Mouse (Mus musculus) limb, embryonic 14.5 days (tissue): ENCODE results near the gene Dcun1d3. TPM values are rescaled to one million over a fixed set of nuclear protein-coding genes. Genes with fewer than 3 reads are reported as not detected.

Experiments used
- ATAC-seq: fragments of 200-750 bp; cut with Nextera tagmentation; 2 replicates; pipeline ENCODE4 v1.8.0; 2017; ENCODE audit warnings: low read depth, moderate number of reproducible peaks, moderate TSS enrichment; ENCODE audit not compliant: low FRiP score
- DNase-seq: peaks from one replicate; pipeline ENCODE4 v3.0.0-alpha.2; 2015; ENCODE audit warnings: low spot score
- H3K27ac ChIP-seq: fragments of 300-500 bp; sonication (generic); replicated peaks from 2 replicates; pipeline ENCODE4 v1.5.1; 2014; ENCODE audit warnings: low read depth, mild to moderate bottlenecking, low read length, moderate library complexity, mixed read lengths
- H3K27me3 ChIP-seq: fragments of 300-500 bp; sonication (generic); 2 replicates; pipeline ENCODE4 v1.6.1; 2014; ENCODE audit warnings: low read length, mixed read lengths; ENCODE audit not compliant: control insufficient read depth, insufficient read depth
- H3K36me3 ChIP-seq: fragments of 300-500 bp; sonication (generic); 2 replicates; pipeline ENCODE4 v1.6.1; 2014; ENCODE audit warnings: mild to moderate bottlenecking, low read length, moderate library complexity, mixed read lengths; ENCODE audit not compliant: control insufficient read depth, insufficient read depth
- H3K4me1 ChIP-seq: fragments of 300-500 bp; sonication (generic); 2 replicates; pipeline ENCODE4 v1.6.1; 2014; ENCODE audit warnings: antibody characterized with exemption, low read length, mixed read lengths; ENCODE audit not compliant: control insufficient read depth, insufficient read depth
- H3K4me2 ChIP-seq: fragments of 300-500 bp; sonication (generic); replicated peaks from 2 replicates; pipeline ENCODE4 v1.6.1; 2014; ENCODE audit warnings: low read depth, mild to moderate bottlenecking, low read length, moderate library complexity; ENCODE audit not compliant: severe bottlenecking
- H3K4me3 ChIP-seq: fragments of 300-500 bp; sonication (generic); replicated peaks from 2 replicates; pipeline ENCODE4 v1.5.1; 2014; ENCODE audit warnings: low read length
- H3K9ac ChIP-seq: fragments of 300-500 bp; sonication (generic); 2 replicates; pipeline ENCODE4 v1.6.1; 2014; ENCODE audit warnings: mild to moderate bottlenecking, low read depth, low read length, moderate library complexity; ENCODE audit not compliant: severe bottlenecking
- H3K9me3 ChIP-seq: fragments of 300-500 bp; sonication (generic); 2 replicates; pipeline ENCODE4 v1.6.1; 2016; ENCODE audit warnings: low read length; ENCODE audit not compliant: control insufficient read depth
- POLR2A ChIP-seq: fragments of 200-500 bp; IDR thresholded peaks from 2 replicates; pipeline ENCODE4 v1.8.0; 2012; ENCODE audit warnings: inconsistent platforms, mild to moderate bottlenecking, moderate library complexity, borderline replicate concordance; ENCODE audit not compliant: insufficient read depth, insufficient read length; ENCODE audit errors: extremely low read depth
- WGBS: fragments of 180-500 bp; shearing (Covaris S2); extraction: QIAGEN DNeasy Blood & Tissue Kit; methylation state at CpG from one replicate; pipeline ENCODE4 v1.1.7; 2014; 5-methylcytosine and 5-hydroxymethylcytosine counted together
- polyA plus RNA-seq, 2 experiments: library from polyadenylated mRNA; depleted of rRNA in 1 of 2; stranded (reverse) in 1 of 2; unstranded in 1 of 2; fragments of >200 nt; fragmentation: Nextera tagmentation in 1 of 2; extraction: Ambion mirVana in 1 of 2; gene quantifications; 2 replicates each; pipeline versions ENCODE4 v1.2.1 to v1.2.3; 2012 to 2014

Gene Dcun1d3
- polyA plus RNA-seq, 2 experiments, result 6.6 to 7.5 TPM

DNA sequence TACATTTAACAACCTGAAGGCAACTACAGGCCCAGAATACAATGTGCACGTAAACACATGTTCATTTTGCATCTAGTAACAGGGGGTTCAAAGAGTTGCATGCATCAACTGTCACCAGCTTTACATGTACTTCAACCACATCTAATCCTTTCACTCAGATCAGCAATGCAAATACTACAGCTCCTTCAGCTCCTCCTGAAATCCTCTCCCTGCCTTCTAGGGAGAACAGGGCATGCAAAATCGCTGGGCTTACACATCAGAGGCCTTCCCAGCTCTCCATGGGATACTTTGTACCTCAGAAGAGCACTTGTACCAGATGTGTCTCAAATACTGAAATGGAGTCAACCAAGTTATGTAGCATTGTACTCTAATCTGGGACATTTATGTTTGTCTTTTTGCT is 23.0 kb downstream of the Dcun1d3 start:
- Histone ChIP-seq H3K9ac (no peak overlapping the region), H3K4me1 (no peaks in the 10 kb centered on the region), H3K4me2 (no peak overlapping the region), H3K36me3 (peaks cover 1% of the 10 kb centered on the region; the same call in 1 of the 2 replicates), H3K27ac (no peak overlapping the region), H3K4me3 (no peak overlapping the region), H3K27me3 (no peaks in the 10 kb centered on the region), H3K9me3 (no peaks in the 10 kb centered on the region)
- no peak for TF ChIP-seq POLR2A
- ATAC-seq (no peak), DNase-seq (no peak)
- WGBS, result 70% methylated on average over 2 of the region's 2 CpGs

DNA sequence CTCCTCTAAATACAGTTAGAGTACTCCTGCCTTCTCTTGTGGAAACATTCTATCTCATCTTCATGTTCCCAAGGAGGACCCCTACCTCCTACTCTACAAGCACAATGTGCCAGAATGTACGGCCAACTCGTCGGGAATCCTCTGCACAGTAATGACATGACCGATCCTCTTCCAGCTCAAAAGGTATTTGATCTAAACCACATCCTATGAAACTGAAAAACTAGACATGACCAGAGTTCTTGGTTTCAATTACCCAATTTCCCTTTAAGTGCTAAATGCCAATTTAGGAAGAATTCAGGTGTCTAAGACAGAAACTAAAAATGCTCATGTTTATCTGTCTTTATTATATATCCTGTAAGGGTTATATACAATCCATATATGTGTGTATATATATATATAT is 23.9 kb downstream of the Dcun1d3 start:
- DNase-seq, result no peak
- H3K9me3 ChIP-seq, result no peaks in the 10 kb centered on the region
- 90% methylated on average over 4 of the region's 4 CpGs for WGBS

DNA sequence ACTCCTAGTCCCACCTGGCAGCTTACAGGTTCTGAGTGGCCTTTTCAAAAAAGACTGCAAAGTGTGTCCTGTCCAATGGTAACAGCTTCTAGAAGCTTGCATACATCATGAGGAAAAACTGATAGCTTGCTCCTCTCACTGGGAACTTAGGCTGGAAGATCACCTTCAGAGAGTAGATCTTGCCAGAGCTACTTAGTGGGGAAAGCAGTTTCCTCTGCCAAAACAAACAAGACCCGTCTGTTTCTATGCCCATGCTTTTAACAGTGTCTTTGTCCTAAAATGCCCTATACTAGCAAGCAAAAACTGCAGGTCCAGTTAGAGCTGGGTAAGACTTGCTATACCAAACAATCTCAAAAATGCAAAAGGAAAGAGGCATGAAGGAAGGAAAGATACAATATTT is 30.0 kb downstream of the Dcun1d3 start:
- Histone ChIP-seq H3K4me3 (no peak overlapping the region), H3K9ac (no peak overlapping the region), H3K4me1 (peaks cover 9% of the 10 kb centered on the region), H3K4me2 (no peak overlapping the region), H3K27me3 (no peaks in the 10 kb centered on the region), H3K9me3 (no peaks in the 10 kb centered on the region), H3K36me3 (no peaks in the 10 kb centered on the region), H3K27ac (no peak overlapping the region)
- ATAC-seq (no peak), DNase-seq (no peak)
- WGBS, result 77% methylated on average over 1 of the region's 1 CpGs
- TF ChIP-seq POLR2A, result no peak

More for the DNA sequence above, 23.9 kb downstream of the Dcun1d3 start:
- Histone ChIP-seq H3K36me3 (no peaks in the 10 kb centered on the region; the same call in 1 of the 2 replicates), H3K4me2 (no peak overlapping the region), H3K27me3 (no peaks in the 10 kb centered on the region), H3K4me3 (no peak overlapping the region), H3K4me1 (no peaks in the 10 kb centered on the region), H3K27ac (no peak overlapping the region), H3K9ac (no peak overlapping the region)
- TF ChIP-seq POLR2A, result no peak
- ATAC-seq, result no peak

DNA sequence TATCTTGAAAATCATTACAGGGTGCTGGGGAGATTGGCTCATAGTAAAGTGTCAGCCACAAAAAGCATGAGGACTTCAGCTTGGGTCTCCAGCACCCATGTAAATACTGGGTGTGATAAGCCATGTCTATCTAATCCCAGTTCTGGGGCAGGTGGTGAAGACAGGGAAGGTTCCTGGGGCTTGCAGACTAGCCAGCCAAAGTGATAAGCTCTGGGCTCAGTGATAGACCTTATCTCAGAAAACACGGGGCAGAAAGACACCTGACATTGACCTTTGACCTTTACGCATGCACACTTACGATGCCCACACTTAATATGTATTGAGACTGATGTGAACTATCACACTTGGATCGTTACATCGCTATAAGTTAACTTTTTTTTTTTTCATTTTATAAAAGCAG is 31.6 kb downstream of the Dcun1d3 start:
- Histone ChIP-seq H3K4me1 (peaks cover 10% of the 10 kb centered on the region), H3K36me3 (peaks cover 3% of the 10 kb centered on the region), H3K27me3 (no peaks in the 10 kb centered on the region), H3K4me2 (no peak overlapping the region), H3K9ac (no peak overlapping the region), H3K9me3 (no peaks in the 10 kb centered on the region), H3K27ac (no peak overlapping the region), H3K4me3 (no peak overlapping the region)
- no peak for DNase-seq
- no peak for TF ChIP-seq POLR2A
- WGBS, result 91% methylated on average over 5 of the region's 5 CpGs
- ATAC-seq, result no peak

DNA sequence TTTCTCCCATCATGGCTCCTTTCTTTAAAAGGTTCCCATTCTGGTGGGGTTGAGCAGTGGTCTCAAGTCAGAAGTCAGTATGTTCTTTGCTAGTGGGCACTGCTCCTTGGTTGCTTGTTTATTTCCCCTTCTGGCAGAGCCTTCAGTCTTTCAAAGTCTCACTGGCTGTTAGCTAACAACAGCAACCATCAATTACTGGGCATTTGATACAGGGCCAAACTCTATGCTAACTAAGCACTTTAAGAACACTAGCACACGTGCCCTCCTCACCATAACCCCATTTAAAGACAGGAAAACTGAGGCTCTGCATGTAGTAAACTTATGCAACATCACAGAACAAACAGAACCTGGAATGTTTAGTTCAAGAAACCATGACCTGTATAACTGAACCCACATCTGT is 33.9 kb downstream of the Dcun1d3 start:
- no peak for TF ChIP-seq POLR2A
- H3K36me3 ChIP-seq, result peaks cover 24% of the 10 kb centered on the region
- no peaks in the 10 kb centered on the region for H3K27me3 ChIP-seq
- H3K9me3 ChIP-seq, result no peaks in the 10 kb centered on the region
- H3K4me3 ChIP-seq, result no peak overlapping the region
- H3K27ac ChIP-seq, result no peak overlapping the region
- peaks cover 10% of the 10 kb centered on the region for H3K4me1 ChIP-seq
- ATAC-seq (no peak), DNase-seq (no peak)
- no peak overlapping the region for H3K9ac ChIP-seq
- 42% methylated on average over 1 of the region's 1 CpGs for WGBS
- H3K4me2 ChIP-seq, result no peak overlapping the region
